Mouse (Mus musculus) heart, postnatal 0 days (tissue): Measurements from ENCODE around the gene Gm11034. TPM values are rescaled to one million over a fixed set of nuclear protein-coding genes. Genes with fewer than 3 reads are reported as not detected.

ENCODE experiments used
- ATAC-seq: fragments of 200-750 bp; cut with Nextera tagmentation; 2 replicates; pipeline ENCODE4 v1.8.0; 2017; ENCODE audit warnings: low read depth, moderate number of reproducible peaks, moderate library complexity; ENCODE audit not compliant: insufficient read depth
- DNase-seq: peaks from one replicate; pipeline ENCODE4 v3.0.0-alpha.2; 2016; ENCODE audit warnings: low spot score
- H3K27ac ChIP-seq: fragments of 300-500 bp; sonication (generic); 2 replicates; pipeline ENCODE4 v1.5.1; 2014; ENCODE audit warnings: low read depth, mild to moderate bottlenecking
- H3K27me3 ChIP-seq: fragments of 300-500 bp; sonication (generic); 2 replicates; pipeline ENCODE4 v1.6.1; 2014; ENCODE audit warnings: low read length, mixed read lengths; ENCODE audit not compliant: control insufficient read depth, insufficient read depth
- H3K36me3 ChIP-seq: fragments of 300-500 bp; sonication (generic); replicated peaks from 2 replicates; pipeline ENCODE4 v1.6.1; 2014; ENCODE audit warnings: low read length, mixed read lengths; ENCODE audit not compliant: control insufficient read depth, insufficient read depth
- H3K4me1 ChIP-seq: fragments of 300-500 bp; sonication (generic); 2 replicates; pipeline ENCODE4 v1.6.1; 2014; ENCODE audit warnings: antibody characterized with exemption; ENCODE audit not compliant: control insufficient read depth, insufficient read depth
- H3K4me2 ChIP-seq: fragments of 300-500 bp; sonication (generic); 2 replicates; pipeline ENCODE4 v1.6.1; 2014; ENCODE audit warnings: low read depth, mild to moderate bottlenecking, low read length, moderate library complexity
- H3K4me3 ChIP-seq: fragments of 300-500 bp; sonication (generic); 2 replicates; pipeline ENCODE4 v1.5.1; 2014; ENCODE audit warnings: low read depth, low read length
- H3K9ac ChIP-seq: fragments of 300-500 bp; sonication (generic); replicated peaks from 2 replicates; pipeline ENCODE4 v1.6.1; 2014; ENCODE audit warnings: low read depth, low read length, mixed read lengths
- H3K9me3 ChIP-seq: fragments of 300-500 bp; sonication (generic); replicated peaks from 2 replicates; pipeline ENCODE4 v1.6.1; 2016; ENCODE audit warnings: low read length; ENCODE audit not compliant: control insufficient read depth
- CTCF ChIP-seq: IDR thresholded peaks from 2 replicates; pipeline ENCODE4 v1.5.1; 2016; ENCODE audit warnings: antibody characterized with exemption, control low read depth, low read depth
- EP300 ChIP-seq: IDR thresholded peaks from 2 replicates; pipeline ENCODE4 v1.6.1; 2016; ENCODE audit warnings: antibody characterized with exemption, low read depth
- WGBS: fragments of 180-500 bp; shearing (Covaris S2); extraction: QIAGEN DNeasy Blood & Tissue Kit; methylation state at CpG from one replicate; pipeline ENCODE4 v1.1.7; 2014; 5-methylcytosine and 5-hydroxymethylcytosine counted together
- polyA plus RNA-seq: library from polyadenylated mRNA; unstranded; fragments of >200 nt; fragmentation: Nextera tagmentation; extraction: Ambion mirVana; gene quantifications from 2 replicates; pipeline ENCODE4 v1.2.1, GENCODE M21; 2015
- total RNA-seq: library from RNA; depleted of rRNA; stranded (reverse); fragments of >200 nt; gene quantifications from 2 replicates; pipeline ENCODE4 v1.2.3, GENCODE M21; 2014; ENCODE audit warnings: low replicate concordance

Gm11034 gene
- total and polyA plus RNA-seq, 2 experiments from 2014 or later = not detected

DNA sequence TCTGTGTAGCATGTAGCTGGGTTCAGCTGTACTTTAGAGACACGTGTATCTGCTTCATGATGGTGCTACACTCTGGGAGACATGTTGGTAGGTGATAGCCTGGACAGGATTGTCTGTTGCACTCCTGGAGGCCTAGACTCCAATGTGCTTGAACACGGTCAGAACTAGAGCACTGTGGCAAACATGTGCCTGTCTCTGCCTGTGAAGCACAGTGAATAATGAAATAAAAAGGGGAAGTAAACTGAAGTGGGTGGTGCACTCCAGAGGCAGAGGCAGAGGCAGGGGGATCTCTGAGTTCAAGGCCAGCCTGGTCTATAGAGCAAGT lies 23.3 kb downstream of the Gm11034 start:
- no peaks in the 10 kb centered on the region for H3K4me1 ChIP-seq
- no peak overlapping the region; the same call in 1 of the 2 replicates for H3K4me3 ChIP-seq
- ATAC-seq (no peak), DNase-seq (no peak)
- H3K36me3 ChIP-seq = no peaks in the 10 kb centered on the region
- H3K9ac ChIP-seq = no peak overlapping the region
- no peaks in the 10 kb centered on the region for H3K27me3 ChIP-seq
- H3K27ac ChIP-seq = no peak overlapping the region
- WGBS = 72% methylated on average over 2 of the region's 2 CpGs
- H3K9me3 ChIP-seq = no peaks in the 10 kb centered on the region
- no peak overlapping the region for H3K4me2 ChIP-seq
- TF ChIP-seq CTCF (no peak), EP300 (no peak)

DNA sequence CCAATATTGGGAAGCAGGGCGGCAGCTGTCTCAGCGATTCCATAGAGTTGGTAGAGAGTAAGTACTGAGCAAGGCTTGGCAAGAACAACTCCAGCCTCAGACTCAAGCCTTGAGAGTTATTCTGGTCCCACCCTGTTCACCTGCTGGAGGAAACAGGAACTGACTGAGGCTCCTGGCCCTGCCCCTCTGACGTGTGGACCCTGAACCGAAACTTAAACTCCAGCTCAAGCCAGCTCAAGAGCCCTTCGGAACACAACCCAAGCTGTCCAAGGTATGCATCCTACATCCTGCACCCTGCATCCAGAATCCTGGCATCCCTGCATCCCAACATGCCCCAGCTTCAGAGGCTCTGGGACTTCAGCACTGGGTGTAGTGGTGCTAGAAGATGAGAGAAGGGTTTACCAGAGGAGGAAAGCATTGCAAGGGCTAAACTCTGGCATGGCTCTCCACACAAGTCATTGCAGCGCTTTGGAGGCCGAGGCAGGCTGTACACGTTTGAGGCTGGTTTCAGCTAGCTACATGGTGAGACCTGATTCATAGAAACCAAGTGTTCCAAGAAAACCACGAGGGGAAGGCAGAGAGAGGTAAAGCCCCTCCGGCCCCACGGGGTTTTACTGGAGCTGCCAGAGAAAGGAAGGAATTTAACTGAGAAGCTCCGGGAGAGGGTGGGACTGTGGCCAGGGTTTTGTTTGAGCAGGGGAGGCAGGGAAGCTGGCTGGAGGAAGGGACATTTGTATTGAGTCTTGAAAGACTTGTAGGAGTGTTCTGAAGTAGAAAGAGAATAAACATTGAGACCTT lies 23.8 kb downstream of the Gm11034 start, which contains the start of gene Hsh2d:
Gene Hsh2d (plus strand): TSS at position 222 of the 798 bp plus-strand sequence.
- Histone ChIP-seq H3K36me3 (no peaks in the 10 kb centered on the region), H3K27me3 (no peaks in the 10 kb centered on the region), H3K4me1 (no peaks in the 10 kb centered on the region), H3K4me3 (peak within 1 kb of the TSS; percentile 5; the same call in 1 of the 2 replicates), H3K9me3 (no peaks in the 10 kb centered on the region), H3K9ac (no peak within 1 kb of the TSS), H3K27ac (no peak within 1 kb of the TSS), H3K4me2 (no peak within 1 kb of the TSS)
- DNase-seq (no peak), ATAC-seq (no peak)
- TF ChIP-seq CTCF (no peak), EP300 (no peak)
- 57% methylated on average over 12 of the region's 12 CpGs for WGBS

DNA sequence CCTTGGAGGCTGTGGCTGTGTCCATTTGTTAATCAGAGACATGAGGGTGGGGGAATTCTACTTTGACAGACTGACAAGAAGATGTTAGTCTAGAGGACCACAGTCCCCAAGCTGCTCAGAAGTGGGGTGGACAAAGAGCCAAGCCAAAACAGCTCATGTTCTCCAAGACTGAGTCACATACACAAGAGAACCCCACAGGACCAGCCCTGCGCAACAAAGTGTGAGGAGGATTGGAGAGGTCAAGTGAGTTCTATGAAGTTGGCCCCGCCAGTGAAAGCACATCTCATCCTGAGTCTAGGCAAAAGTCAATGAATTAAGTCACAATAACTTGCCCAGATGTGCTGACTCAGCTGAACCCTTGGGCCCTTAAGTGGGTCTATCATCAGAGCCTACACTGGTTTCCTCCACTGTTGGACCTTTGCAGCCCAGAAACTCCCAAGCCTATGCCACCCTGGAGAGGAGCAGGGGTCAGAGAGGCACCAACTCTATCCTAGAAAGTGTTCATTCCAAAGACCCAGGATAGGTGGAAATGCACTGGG lies 25.6 kb downstream of the Gm11034 start:
- Histone ChIP-seq H3K4me2 (no peak overlapping the region), H3K9ac (no peak overlapping the region), H3K9me3 (no peaks in the 10 kb centered on the region), H3K36me3 (no peaks in the 10 kb centered on the region), H3K4me3 (no peak overlapping the region), H3K4me1 (no peaks in the 10 kb centered on the region), H3K27me3 (no peaks in the 10 kb centered on the region), H3K27ac (no peak overlapping the region)
- ATAC-seq (no peak), DNase-seq (no peak)
- no peak for TF ChIP-seq EP300
- no peak for TF ChIP-seq CTCF
- WGBS = 74% methylated on average over 2 of the region's 2 CpGs

DNA sequence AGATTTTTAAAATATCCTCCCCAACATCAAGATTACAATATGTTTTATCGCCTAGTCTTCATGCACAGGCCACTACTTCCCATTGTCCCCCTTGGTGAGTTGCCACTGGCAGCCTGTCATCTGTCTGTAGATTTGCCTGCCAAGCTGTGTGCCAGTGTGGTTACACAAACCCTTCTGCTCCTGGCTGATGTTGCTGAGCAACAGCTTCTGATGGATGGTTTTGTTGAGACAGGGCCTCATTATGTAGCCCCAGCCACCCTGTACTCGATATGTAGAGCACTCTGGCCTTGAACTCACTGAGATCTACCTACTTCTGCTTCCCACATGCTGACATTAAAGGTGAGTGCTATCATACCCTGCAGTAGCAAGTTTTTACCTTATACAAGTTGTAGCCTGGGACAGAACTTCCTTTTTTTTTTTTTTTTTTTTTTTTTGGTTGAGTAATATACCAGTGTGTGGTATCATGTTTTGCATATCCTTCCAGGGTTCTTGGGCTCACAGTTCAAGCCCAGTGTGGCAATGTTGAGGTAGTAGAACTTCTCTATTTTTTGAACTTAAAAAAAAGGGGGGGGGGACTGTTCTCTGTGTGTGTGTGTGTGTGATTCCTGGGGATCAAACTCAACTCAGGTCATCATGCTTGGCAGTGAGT lies 29.8 kb downstream of the Gm11034 start:
- H3K36me3 ChIP-seq = peaks cover 29% of the 10 kb centered on the region
- H3K4me1 ChIP-seq = no peaks in the 10 kb centered on the region
- no peak overlapping the region for H3K9ac ChIP-seq
- no peaks in the 10 kb centered on the region for H3K9me3 ChIP-seq
- H3K27ac ChIP-seq = no peak overlapping the region
- no peak for ATAC-seq
- H3K27me3 ChIP-seq = no peaks in the 10 kb centered on the region
- DNase-seq = no peak
- 88% methylated on average over 2 of the region's 2 CpGs for WGBS
- TF ChIP-seq EP300 (no peak), CTCF (no peak)
- no peak overlapping the region for H3K4me3 ChIP-seq
- H3K4me2 ChIP-seq = no peak overlapping the region

DNA sequence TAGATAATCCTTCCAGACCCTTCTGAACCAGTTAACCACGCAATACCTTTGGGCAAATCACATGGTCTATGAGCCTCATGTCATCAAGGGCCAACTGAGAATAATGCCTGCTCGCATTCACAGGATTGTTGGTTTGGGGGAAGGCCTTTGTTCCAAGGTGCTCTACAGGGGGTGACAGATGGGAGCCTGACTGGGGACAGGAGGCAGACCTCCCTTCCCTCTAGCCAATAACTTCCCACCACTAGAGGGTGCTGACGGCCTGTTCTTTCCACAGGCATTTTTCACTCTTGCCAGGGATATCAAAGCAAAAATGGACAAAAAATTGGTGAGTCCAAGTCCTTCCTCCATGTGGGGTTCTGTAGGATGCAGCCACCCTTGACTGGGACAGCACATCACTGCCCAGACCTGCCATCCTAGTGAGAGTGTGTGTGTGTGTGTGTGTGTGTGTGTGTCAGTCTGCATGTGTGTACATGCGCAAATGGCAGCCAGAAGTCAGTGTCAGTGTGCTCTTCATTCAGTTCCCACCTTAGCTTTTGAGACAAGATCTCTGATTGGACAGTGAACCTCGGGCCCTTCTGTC lies 36.0 kb downstream of the Gm11034 start:
- H3K27ac ChIP-seq = no peak overlapping the region
- H3K9ac ChIP-seq = no peak overlapping the region
- peak; percentile 83 for TF ChIP-seq CTCF
- TF ChIP-seq EP300 = no peak
- ATAC-seq = peak; percentile 63
- 62% methylated on average over 5 of the region's 5 CpGs for WGBS
- no peak overlapping the region for H3K4me3 ChIP-seq
- no peaks in the 10 kb centered on the region for H3K9me3 ChIP-seq
- peaks cover 86% of the 10 kb centered on the region for H3K36me3 ChIP-seq
- H3K4me2 ChIP-seq = no peak overlapping the region
- DNase-seq = peak; percentile 67
- no peaks in the 10 kb centered on the region for H3K4me1 ChIP-seq
- H3K27me3 ChIP-seq = no peaks in the 10 kb centered on the region
